Mouse (Mus musculus) lung, adult 2 months (tissue): ENCODE measurements around the gene Hnrnpul1. TPM values are rescaled to one million over a fixed set of nuclear protein-coding genes. Genes with fewer than 3 reads are reported as not detected.
"Not testable (repeated sequence)": the region's sequence is repeated elsewhere in the genome, so short reads cannot be mapped to it uniquely, and the experiment has no call there.

Experiments
- DNase-seq: peaks from one replicate; pipeline ENCODE4 v3.0.0; 2022
- H3K4me1 ChIP-seq: fragments of 200-500 bp; 2 replicates; pipeline ENCODE4 v1.6.1; 2011; ENCODE audit warnings: low read length; ENCODE audit not compliant: control insufficient read depth, insufficient read depth
- H3K4me3 ChIP-seq: fragments of 200-500 bp; replicated peaks from 2 replicates; pipeline ENCODE3; 2011; ENCODE audit warnings: low read depth, mild to moderate bottlenecking, control low read depth, low read length; ENCODE audit errors: extremely low read depth
- CTCF ChIP-seq: fragments of 200-500 bp; IDR thresholded peaks from 2 replicates; pipeline ENCODE4 v1.5.1; 2011; ENCODE audit warnings: mild to moderate bottlenecking, low read length, control low read depth; ENCODE audit not compliant: insufficient read depth
- POLR2A ChIP-seq: fragments of 200-500 bp; IDR thresholded peaks from 2 replicates; pipeline ENCODE4 v1.6.1; 2011; ENCODE audit warnings: low read depth, mild to moderate bottlenecking, control low read depth, low read length, borderline replicate concordance; ENCODE audit errors: extremely low read depth
- WGBS: fragments of 180-500 bp; shearing (Covaris S2); methylation state at CpG from one replicate; pipeline ENCODE4 v1.1.7; 2018; 5-methylcytosine and 5-hydroxymethylcytosine counted together
- polyA plus RNA-seq: library from polyadenylated mRNA; depleted of rRNA; stranded (reverse); fragments of >200 nt; gene quantifications from 2 replicates; pipeline ENCODE4 v1.2.3, GENCODE M21; 2012

Hnrnpul1 gene
- polyA plus RNA-seq, 1 experiment: 49.9 TPM

DNA sequence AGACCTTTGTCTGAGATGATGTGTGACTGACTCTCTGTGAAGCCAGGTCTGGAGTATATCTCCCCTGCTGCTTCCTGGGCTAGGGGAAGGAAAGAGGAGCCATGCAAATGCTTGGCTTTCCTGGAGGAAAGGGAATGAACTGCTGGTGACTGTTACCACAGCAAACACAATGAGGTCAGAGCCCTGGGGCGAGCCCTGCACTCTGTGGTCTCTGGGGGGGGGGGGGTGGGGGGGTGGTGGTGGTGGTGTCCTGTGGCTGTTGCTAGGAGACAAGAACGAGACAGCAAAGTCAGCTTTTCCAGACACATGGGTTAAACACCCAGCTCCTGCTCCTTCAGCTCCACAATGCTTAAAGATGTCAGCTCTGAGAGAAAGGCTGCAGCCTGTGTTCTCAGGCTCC is 25.2 kb downstream of the Hnrnpul1 start:
- no peak overlapping the region for H3K4me3 ChIP-seq
- no peak for TF ChIP-seq POLR2A
- no peak for DNase-seq
- WGBS: 14% methylated on average over 2 of the region's 2 CpGs
- no peaks in the 10 kb centered on the region; the same call in 1 of the 2 replicates for H3K4me1 ChIP-seq

GRCm38 (mm10) chr7:25727800-25728199 is 26.8 kb downstream of the Hnrnpul1 start:
- WGBS: 78% methylated on average over 5 of the region's 5 CpGs
- Histone ChIP-seq H3K4me3 (no peak overlapping the region), H3K4me1 (no peaks in the 10 kb centered on the region; the same call in 1 of the 2 replicates)
- TF ChIP-seq CTCF: no peak
- TF ChIP-seq POLR2A: no peak
- no peak for DNase-seq

DNA sequence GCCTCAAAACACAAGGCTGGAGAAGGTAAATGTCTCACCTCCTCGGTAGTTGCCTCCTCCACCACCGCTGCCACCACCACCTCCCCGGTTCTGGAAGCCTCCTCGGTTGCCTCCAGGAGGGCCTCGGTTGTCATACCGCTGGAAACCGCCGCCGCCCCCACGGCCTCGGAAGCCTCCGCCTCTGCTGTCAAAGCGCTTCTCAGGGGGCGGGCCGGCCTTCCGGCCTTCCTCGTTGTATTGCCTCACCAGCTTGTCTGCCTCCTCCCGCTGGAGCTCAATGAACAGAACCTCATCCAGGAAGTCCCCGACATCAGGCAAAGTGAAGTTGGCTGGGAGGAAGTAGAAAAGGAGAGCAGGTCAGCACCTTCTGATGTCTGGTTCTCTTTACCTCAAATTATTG is 28.7 kb downstream of the Hnrnpul1 start:
- WGBS: 77% methylated on average over 19 of the region's 19 CpGs
- H3K4me1 ChIP-seq: no peaks in the 10 kb centered on the region; the same call in 1 of the 2 replicates

GRCm38 (mm10) chr7:25721776-25722175 is 32.8 kb downstream of the Hnrnpul1 start:
- H3K4me3 ChIP-seq, H3K4me1 ChIP-seq, DNase-seq: not testable (repeated sequence)

More for the DNA sequence above, 28.7 kb downstream of the Hnrnpul1 start:
- no peak for TF ChIP-seq CTCF
- no peak for TF ChIP-seq POLR2A
- no peak overlapping the region for H3K4me3 ChIP-seq
- DNase-seq: no peak

- DNase-seq: no peak
- WGBS: 82% methylated on average over 5 of the region's 5 CpGs
- H3K4me3 ChIP-seq: no peak overlapping the region
- H3K4me1 ChIP-seq: peaks cover 9% of the 10 kb centered on the region
- TF ChIP-seq POLR2A (no peak), CTCF (no peak)
Observed at GRCm38 (mm10) chr7:25720760-25721159, 33.8 kb downstream of the Hnrnpul1 start.

DNA sequence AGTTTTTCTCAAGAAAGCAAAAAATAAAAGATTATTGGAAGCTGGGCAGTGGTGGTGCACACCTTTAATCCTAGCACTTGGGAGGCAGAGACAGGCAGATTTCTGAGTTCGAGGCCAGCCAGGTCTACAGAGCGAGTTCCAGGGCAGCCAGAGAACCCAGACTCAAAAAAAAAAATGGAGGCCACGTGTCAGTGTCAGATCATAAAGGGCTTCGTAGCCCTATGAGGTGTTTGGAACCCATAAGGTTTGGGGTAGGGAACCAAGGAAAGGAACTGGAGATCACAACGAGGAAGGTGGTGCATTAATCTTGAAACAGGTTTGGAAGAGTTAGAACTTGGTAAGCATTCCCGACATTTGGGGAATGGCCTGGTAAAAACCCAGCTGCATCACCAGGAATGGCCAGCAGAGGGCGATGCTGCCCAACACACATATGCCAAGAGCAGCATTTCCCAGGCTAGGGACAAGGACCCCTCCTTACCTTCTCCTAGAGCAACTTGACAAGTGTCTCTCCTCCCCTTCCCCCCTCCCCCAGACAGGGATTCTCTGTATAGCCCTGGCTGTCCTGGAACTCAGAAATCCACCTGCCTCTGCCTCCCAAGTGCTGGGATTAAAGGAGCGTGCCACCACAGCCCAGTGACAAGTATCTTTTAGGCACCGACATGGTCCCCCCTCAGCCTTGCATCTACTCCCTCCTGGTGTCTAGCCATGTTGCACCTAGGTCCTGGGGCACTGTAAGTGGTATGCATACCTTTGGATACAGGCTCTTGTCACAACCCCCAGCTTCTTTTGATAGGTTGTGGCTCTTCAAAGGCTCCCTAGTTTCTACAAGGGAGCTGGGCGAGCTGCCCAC is 34.6 kb downstream of the Hnrnpul1 start:
- Histone ChIP-seq H3K4me3 (no peak overlapping the region), H3K4me1 (peaks cover 9% of the 10 kb centered on the region)
- WGBS: 52% methylated on average over 10 of the region's 10 CpGs
- DNase-seq: peak; percentile 82
- TF ChIP-seq CTCF (peak; percentile 99), POLR2A (no peak)

DNA sequence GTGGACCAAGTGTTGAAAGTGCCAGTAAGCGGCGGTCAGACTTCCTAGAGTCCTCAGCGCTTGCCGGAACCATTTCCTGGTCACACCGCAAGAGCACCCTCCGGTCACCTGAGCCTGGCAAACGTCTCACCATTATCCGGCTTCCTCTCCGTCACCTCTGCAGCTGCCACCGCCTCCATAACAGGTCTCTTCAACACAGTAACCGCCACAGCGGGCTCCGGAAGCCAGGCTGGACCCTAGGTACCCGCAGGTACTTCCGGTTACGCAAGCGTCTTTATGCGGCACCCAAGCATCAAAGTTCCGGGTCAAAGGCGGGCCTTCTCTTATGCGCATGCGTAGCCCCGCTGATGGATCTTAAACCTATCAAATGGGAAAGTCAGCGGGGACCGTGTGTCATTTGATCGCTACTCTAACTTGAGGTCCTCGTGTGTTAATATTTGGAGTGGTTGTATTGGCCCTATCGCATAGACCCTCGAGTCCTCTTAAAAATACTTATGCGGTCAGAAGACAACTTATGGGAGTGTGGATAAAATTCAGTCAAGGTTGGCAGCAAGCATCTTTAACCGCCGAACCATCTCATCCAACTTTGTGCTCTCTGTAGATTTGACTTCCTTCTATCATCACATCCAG is 35.7 kb downstream of the Hnrnpul1 start, which contains the start of gene Ccdc97:
Ccdc97 (minus strand) TSS at position 301 of the 630 bp plus-strand sequence.
- Histone ChIP-seq H3K4me1 (peaks cover 9% of the 10 kb centered on the region), H3K4me3 (peak within 1 kb of the TSS; percentile 79)
- peak; percentile 81; the same call in 1 of the 2 replicates for TF ChIP-seq POLR2A
- no peak for TF ChIP-seq CTCF
- WGBS: 3% methylated on average over 32 of the region's 32 CpGs
- peak; percentile 90 for DNase-seq

DNA sequence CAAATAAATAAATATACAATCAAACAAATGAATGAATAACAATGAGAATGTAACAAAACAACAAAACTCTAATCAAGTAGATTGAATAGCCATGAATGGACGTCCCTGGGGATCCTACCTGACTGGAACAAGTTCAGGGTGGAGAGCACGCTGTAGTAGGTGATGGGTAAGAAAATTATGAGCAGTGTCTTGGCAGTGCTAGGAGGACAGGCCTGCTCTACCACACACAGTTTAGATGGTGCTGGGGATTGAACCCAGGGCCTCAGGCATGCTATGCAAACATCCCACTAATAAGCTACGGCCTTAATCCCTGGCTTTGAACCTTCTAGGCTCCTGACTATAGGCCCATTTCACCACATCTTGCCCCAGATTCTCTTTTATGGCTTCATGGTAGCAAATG is 37.1 kb downstream of the Hnrnpul1 start:
- Histone ChIP-seq H3K4me3 (no peak overlapping the region), H3K4me1 (peaks cover 9% of the 10 kb centered on the region)
- TF ChIP-seq POLR2A (no peak), CTCF (no peak)
- 93% methylated on average over 3 of the region's 3 CpGs for WGBS
- no peak for DNase-seq

GRCm38 (mm10) chr7:25715731-25716271 is 38.8 kb downstream of the Hnrnpul1 start:
- TF ChIP-seq POLR2A: no peak
- TF ChIP-seq CTCF: no peak
- Histone ChIP-seq H3K4me3 (no peak overlapping the region), H3K4me1 (peaks cover 10% of the 10 kb centered on the region)
- DNase-seq: no peak
- WGBS: 95% methylated on average over 22 of the region's 22 CpGs
